Mouse (Mus musculus): ENCODE data around the gene Grem1.

- no peak for TF ChIP-seq POLR2A (IDR thresholded peaks at IDR 0.05; ENCODE audit: extremely low read depth, insufficient read depth, low read length)
- TF ChIP-seq CTCF (IDR thresholded peaks at IDR 0.05; ENCODE audit: extremely low read depth, insufficient read depth, low read length), result no peak
Observed at GRCm38 (mm10) chr2:113713406-113713805, 45.0 kb downstream of the Grem1 start.

Measured in cortical plate, adult 2 months (tissue).